Mouse (Mus musculus): ENCODE results near the gene Cpeb3.

GRCm38 (mm10) chr19:37016890-37017289 lies 191.5 kb downstream of the Cpeb3 start:
- no peak for TF ChIP-seq GATA1 (IDR thresholded peaks at IDR 0.05; ENCODE audit: borderline replicate concordance, low read length)
- TF ChIP-seq FLI1 (IDR thresholded peaks at IDR 0.05; ENCODE audit: low read length): no peak
